Mouse (Mus musculus) NIH3T3 (cell line): ENCODE results near the gene Cyp2j5.
A peak's percentile ranks its signal among the peaks of the same experiment; 100 is the strongest.
"Not testable (repeated sequence)": the region's sequence is repeated elsewhere in the genome, so short reads cannot be mapped to it uniquely, and the experiment has no call there.

Experiments used
- DNase-seq: peaks from one replicate; pipeline ENCODE4 v3.0.0-alpha.2; 2012; ENCODE audit warnings: low read depth

The Cyp2j5 gene

DNA sequence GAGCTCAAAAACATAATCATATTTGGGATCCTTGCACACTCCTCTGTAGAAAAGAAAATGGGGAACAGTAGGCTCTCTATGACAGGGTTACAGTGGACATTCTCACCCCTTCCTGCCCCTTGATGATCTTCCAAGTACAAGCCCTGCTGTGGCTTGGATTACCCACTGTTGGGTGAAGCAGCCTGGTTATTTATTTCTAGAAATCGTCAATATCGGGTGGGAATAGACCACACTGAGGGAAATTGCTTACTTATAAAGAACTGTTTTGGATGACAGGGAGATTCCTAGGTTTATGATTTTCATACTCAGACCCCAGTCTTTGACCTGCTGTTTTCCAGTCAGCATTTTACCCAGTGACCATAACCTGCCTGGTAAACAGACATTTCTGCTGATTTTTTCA lies at the start of gene Cyp2j5:
TSS of gene Cyp2j5 (minus strand) at position 164 of the 400 bp plus-strand sequence.
- DNase-seq: no peak

DNA sequence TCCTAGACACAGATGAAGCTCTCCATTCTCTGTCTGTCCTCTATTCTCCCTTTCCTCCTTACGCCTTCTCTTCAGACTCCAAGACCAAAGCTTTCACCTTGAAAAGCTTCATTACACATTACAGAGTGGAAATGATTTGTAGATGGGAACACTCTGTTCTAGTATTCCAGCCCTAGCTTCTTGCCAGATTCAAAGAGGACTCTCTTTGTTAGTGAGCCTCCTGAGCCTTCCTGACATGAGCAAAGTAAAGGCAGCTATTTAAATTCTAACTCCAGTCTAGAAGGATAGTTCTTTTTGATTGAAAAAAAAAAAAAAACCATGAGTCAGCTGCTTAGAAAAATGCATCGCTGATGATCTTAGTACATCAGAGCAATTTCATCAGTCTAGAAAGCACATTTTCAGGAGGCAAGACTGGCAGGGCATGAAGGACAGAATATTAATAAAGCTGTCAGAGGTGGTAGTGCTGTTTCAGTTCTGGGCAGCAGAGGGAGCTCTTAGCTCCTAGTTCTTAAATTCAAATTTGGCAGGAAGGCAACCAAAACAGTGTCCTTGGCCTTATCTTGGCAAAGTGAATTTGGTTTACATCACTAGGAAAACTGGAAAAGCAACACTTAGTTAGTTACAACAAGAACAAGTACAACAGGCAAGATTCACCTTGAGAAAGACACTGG lies 41.5 kb upstream of the Cyp2j5 start:
- DNase-seq: peak; percentile 75

DNA sequence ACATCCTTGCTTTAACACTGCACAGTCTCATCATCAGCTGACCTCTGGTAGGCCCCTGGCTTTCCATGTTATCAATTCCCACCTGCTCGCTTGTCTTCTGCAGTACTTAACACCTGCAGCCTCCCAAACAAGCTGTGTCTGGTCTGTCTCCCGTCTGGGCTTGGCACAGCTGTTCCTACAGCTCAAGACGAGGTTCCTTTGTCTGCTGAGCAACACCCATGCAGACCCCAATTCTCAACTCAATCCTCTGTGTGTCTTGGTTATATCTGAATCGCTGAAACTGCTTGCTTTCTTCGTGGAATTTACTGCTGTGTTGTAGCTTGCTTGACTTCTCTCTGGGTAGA lies 34.2 kb upstream of the Cyp2j5 start:
- DNase-seq: no peak

DNA sequence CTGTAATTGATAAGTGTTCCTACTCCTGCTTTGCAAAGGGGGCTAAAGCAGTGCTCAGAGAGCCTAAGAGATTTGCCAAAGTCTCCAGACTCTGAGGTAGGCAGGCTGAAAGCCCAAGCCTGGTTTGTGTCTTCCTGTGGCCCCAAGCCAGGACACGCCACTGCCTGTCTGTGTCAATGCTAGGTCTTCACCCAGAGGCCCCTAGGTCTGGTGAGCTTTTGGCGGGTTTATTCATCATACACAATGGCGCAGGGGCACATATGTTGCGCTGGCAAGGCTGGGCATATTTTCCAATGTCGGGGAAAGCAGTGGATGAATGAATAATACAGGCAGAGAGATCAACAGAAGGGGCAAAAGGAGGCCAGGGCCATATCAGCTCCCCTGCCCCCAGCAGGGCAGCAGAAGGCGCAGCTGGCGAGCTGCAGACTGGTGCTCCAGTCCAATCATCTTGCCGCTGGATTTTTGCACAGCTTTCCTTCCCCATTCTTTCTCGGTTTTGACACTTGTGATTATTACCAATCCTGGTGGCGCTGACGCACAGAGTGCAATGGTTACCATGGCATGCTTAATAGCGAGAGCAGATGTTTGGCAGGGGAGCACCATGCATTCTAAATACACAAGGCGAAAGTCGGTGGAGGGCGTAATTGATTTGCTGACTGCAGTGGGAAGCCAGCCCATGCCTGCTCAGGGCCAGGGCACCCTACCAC lies 33.7 kb upstream of the Cyp2j5 start:
- DNase-seq: no peak

DNA sequence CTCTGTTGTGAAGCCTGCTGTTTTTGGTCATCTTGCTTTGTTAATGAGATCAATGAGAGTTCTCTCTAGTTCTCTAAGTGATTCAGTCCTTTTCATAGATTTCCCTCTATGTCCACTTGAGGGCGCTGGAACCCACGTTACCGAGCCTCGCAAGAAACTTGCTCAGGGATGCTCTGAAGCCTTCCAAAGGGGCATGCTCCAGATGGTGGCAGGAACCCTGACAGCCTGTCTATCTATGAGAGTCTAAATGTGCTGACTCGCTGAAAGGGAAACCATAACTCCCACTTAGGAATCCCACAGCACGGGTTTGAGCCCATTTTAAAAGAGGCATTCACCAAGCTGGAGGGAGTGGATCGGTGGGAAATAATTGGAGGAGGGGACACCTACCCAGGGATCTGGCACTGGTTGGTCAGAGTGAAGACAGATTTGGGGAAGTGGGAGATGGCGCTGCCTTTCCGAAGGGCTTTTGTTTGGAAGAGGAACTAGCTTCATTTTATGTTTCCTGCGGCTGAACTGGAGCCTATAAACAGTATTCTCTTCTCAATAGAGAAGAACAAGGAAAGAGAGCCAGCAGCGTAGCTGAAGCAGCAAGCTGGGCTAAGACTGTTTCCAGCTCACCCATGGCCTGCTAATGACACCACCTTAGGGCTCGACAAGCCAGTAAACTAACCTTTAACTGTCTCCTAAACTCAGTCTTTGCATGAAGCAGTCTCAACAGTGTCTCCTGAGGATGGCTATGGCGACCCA lies 32.8 kb upstream of the Cyp2j5 start:
- peak; percentile 54 for DNase-seq

DNA sequence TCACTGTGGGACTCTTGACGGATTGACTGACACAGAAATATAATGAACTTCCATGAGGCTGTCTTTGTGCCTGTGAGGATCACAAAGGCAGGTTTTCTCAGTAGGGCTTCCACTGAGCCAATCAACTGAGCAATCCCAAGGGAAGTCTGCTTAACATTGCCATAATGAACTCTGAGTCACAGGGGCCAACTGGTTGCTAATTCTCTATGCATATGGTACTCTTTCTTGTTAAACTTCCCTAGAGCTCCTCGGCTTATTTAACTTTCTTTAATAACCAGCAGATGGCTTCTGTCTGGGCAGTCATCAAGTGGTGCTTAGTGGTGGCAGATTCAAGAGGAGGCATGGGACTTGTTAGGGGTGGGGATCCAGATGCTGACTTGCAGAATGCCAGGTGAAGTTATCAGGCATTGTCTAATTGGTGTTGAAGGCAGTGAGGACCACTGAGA lies 23.4 kb upstream of the Cyp2j5 start:
- DNase-seq: no peak

DNA sequence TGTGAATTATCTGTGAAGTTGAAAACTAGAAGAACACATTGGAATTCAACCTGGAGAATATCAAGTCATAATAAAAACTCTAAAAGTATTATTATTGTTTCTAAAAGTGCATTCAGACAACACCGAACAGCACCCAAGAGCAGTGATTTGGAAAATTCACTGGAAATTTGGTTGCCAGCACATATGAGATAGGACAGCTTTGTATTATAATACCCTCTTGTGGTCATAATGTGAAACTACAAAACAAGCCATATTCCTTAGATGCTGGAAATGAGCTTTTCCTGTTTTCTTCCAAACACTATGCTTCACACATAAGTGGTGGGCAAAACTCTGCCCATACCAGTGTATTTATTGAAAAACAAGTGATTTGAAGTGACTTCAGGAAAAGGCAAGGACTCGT lies 19.5 kb upstream of the Cyp2j5 start:
- DNase-seq: peak; percentile 66

DNA sequence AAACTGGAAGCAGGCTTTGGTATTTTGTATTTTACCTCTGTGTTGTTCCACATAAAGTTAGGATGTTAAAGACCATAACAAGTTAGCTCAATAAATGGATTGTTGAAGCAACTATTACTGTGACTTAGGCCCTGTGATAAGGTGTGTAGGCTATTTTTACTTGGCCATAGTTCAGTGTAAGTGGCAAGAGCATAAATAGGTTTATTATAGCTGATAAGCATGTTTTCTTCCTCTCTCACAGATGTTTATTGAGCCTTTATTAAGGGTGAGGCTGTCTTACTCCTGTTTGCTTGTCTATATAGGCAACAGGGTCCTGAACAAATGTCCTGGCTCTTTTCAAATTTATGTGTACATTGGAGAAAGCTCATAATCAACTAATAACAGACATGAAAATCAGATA lies 17.0 kb upstream of the Cyp2j5 start:
- DNase-seq: no peak

DNA sequence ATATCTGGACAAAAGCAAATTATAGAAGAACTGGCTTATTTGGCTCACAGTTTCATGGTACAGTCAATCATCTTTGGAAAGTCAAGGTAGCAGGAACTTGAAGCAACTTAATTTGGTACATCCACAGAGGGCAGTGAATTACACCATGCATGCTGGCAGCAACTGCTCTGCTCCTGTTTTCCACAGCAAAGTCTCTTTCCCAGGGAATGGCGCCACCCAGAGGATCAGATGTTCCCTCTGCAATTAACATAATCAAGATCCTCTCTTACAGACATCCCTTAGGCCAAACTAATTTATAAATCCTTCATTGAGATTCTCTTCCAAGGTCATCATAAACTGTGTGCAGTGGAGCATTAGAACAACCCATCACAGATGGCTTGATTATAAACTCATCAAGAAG lies 16.3 kb upstream of the Cyp2j5 start:
- DNase-seq: peak; percentile 14

DNA sequence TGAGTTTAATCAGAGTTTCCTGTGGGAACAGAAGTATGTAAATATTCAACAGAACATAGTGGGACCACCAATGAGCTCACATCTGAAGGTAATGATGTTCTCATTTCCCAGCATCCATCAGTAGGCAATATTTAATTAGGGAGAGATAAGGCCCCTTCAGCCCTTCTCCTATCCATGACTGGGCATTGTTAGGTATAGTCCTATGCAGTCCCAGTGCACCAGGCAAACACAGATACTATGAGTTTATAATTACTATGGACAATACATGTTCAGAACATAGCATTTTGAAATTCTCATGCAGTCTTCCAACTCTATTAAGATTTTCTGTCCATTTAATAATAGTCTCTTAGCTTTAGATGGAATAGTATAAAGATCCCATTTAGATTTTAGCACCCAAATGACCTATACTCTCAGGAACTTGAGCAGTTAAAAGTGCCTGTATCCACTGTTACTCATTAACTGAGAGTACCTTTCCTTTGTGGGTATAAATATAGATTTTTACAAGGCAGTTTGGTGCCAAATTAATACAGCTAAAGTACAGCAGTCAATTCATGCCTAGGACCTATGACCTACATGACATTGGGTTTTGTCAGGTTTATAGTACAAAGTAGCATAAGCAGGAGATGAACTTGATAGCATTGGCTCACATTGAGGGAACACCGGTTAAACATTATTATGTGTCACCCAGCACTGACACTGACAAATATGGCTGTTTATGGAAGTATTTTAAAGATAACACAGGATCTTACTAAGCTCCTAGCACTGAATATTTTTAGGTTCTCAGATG lies 907 bp upstream of the Cyp2j5 start:
- DNase-seq: no peak

DNA sequence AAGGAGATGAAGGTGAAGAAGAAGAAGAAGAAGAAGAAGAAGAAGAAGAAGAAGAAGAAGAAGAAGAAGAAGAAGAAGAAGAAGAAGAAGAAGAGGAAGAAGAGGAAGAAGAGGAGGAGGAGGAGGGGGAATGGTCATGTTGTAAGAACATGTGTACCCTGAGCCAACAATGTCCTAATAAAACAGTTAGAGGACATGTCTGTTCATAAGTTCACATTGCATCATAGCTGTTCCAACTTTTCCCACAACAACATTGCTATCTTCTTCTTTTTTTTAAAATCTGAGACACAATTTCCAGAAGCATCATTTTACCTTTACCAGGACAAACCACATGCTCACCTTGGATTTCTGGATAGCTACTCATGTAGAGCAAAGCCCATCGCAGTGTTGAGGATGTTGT lies 28.5 kb downstream of the Cyp2j5 start:
- no peak for DNase-seq

DNA sequence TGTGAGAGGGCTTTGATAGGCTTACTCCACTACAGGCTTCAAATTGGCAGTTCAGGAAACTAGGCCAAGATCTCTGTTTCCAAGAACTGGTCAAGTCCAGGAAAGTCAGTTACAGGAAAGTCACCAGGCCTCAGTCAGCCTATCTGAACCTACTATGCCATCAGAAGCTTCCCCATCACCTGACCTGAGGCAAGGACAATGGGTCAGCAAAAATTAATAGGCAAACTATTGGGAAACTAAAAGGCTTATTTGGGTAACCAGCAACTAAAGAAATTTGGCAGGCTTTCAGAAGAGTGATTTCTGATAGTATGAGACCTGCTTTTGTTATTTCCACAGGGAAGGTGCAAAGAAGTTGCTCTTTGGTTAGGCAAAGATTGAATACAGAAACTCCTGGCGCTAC lies 41.5 kb downstream of the Cyp2j5 start:
- no peak for DNase-seq

DNA sequence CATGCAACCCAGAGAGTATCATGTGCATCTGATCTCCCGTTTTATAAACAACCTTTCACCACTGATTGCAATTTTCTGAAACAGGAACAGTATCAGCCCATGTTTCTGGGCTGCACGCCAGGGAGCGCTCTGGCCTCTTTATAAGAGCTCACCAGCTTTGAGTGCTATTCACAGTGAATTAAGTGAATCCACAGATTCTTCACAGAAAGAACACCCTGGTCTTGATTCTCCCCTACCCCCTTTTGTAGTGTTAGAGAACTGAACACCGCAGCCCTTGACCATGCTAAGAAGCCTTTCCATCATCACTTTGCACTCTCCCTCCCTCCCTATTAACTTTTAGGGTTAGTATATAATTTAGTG lies 72.2 kb downstream of the Cyp2j5 start:
- DNase-seq: peak; percentile 91

DNA sequence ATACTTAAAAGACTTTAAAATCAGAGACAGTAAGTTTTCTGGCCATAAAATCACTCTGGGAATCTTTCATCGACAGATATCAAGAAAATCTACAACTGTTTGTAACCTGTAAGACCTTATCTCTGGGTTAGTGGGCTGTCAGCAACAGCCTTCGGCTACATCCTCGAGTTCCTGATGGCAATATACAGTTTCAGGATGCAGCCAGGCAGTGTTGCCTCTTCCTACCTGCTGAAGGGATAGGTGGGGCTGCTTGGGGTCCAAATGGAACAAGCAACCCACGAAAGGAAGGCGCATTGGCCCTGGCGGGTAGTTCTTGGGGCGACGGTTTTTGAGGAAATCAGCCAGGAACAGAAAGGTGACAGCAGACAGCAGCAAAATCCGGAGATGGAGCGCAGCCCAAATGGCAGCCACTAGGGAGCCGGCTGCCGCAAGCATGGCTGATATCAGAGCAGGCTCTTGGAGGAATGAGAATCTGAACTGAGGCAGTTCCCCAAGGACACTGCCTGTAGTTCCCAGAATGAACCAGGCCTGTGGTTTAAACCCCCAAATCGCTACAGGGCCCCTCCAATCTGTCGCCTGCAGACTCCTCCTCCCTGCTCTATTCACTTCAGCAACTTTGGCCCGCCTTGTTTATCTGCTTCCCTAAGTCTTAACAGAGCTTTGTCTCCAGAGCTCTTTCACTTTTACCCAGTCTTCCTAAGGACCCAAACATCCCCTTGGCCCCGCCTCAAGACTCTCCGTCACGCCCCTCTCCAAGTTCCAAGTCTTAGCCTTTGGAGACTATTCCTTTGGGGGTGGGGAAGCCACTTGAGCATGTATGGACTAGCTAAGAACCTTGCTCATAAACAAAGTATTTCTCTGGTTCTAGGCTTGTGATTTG lies 72.8 kb downstream of the Cyp2j5 start, which contains the start of gene Cyp2j9:
TSS of gene Cyp2j9 (minus strand) at position 668 of the 880 bp plus-strand sequence.
- peak; percentile 90 for DNase-seq

DNA sequence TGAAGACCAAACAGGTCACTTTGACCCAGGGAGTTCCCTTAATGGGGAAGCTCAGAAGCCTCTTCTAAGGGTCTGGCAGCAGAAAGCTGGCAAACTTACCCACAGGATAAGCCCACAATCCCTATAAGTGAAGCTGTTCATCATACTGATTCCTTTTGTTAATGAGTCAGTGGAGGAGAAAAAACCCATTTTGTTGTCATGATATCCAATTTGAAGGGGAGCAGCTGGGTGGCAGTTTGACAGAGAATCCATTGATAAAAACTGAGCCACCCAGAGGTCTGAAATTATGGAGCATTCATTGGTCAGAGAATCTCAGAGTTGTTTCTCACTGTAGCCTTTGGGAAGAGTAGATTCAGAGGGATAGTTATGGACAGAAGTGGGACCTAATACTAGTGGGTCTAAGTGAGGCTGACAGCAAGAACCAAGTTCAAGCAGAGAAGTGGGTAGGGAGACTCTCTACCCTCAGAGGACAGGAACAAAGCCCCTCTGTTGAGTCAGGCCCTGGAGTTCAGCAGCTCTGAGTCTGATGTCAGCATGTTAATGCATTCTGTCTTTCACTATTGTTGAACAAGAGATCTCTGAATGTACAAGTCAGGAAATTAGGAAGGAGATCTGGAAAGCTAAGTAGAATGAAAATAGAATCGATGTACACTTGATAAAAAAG lies 82.4 kb downstream of the Cyp2j5 start:
- DNase-seq: no peak

DNA sequence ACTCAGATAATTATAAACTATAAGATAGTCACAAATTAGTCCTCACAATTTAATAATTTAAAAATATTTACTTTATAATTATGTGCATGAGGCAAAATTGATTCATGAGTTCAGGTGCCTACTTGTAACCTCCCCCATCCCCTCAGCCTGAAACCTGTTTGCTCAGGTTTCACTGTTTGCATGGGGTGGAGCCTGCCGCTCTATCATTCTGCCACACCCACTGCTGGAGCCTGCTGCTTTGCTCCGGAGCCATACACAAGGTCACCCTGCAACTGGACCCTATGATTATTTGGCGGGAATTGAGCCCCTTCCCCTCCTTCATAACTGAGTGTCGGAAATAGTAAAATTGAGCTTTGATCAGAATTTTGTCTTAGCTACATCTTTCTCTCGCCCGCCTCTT lies 83.6 kb downstream of the Cyp2j5 start:
- DNase-seq: not testable (repeated sequence)
